Mouse (Mus musculus) heart, embryonic 12.5 days (tissue): Measurements from ENCODE around the gene Llgl2. TPM values are rescaled to one million over a fixed set of nuclear protein-coding genes. Genes with fewer than 3 reads are reported as not detected.
A peak's percentile ranks its signal among the peaks of the same experiment; 100 is the strongest.

Experiments used
- ATAC-seq: fragments of 200-750 bp; cut with Nextera tagmentation; 2 replicates; pipeline ENCODE4 v1.8.0; 2017; ENCODE audit warnings: moderate TSS enrichment, moderate library complexity; ENCODE audit not compliant: insufficient number of reproducible peaks, low FRiP score
- H3K27ac ChIP-seq: fragments of 300-500 bp; sonication (generic); 2 replicates; pipeline ENCODE4 v1.5.1; 2016; ENCODE audit warnings: mild to moderate bottlenecking, moderate library complexity; ENCODE audit not compliant: poor library complexity, severe bottlenecking
- H3K27me3 ChIP-seq: fragments of 300-500 bp; sonication (generic); replicated peaks from 2 replicates; pipeline ENCODE4 v1.6.1; 2016; ENCODE audit warnings: mild to moderate bottlenecking, moderate library complexity
- H3K36me3 ChIP-seq: fragments of 300-500 bp; sonication (generic); 2 replicates; pipeline ENCODE4 v1.6.1; 2016; ENCODE audit warnings: mild to moderate bottlenecking, moderate library complexity
- H3K4me1 ChIP-seq: fragments of 300-500 bp; sonication (generic); replicated peaks from 2 replicates; pipeline ENCODE4 v1.6.1; 2016; ENCODE audit warnings: mild to moderate bottlenecking
- H3K4me2 ChIP-seq: fragments of 300-500 bp; sonication (generic); 2 replicates; pipeline ENCODE4 v1.6.1; 2016; ENCODE audit warnings: mild to moderate bottlenecking, moderate library complexity
- H3K4me3 ChIP-seq: fragments of 300-500 bp; sonication (generic); 2 replicates; pipeline ENCODE4 v1.5.1; 2016; ENCODE audit warnings: mild to moderate bottlenecking
- H3K9ac ChIP-seq: fragments of 300-500 bp; sonication (generic); 2 replicates; pipeline ENCODE4 v1.6.1; 2016; ENCODE audit warnings: mild to moderate bottlenecking, moderate library complexity
- H3K9me3 ChIP-seq: fragments of 300-500 bp; sonication (generic); replicated peaks from 2 replicates; pipeline ENCODE4 v1.6.1; 2016; ENCODE audit warnings: mild to moderate bottlenecking, moderate library complexity
- WGBS: fragments of 180-500 bp; shearing (Covaris S2); methylation state at CpG from one replicate; pipeline ENCODE4 v1.1.7; 2016; 5-methylcytosine and 5-hydroxymethylcytosine counted together
- polyA plus RNA-seq: library from polyadenylated mRNA; unstranded; fragments of >200 nt; fragmentation: Nextera tagmentation; extraction: Ambion mirVana; gene quantifications from 2 replicates; pipeline ENCODE4 v1.2.1, GENCODE M21; 2016

The Llgl2 gene
- polyA plus RNA-seq = 22.5 and 25.8 TPM in 2 replicates

- whole genome bisulfite sequencing = under 1% methylated on average over 87 of the region's 87 CpGs
- Histone ChIP-seq H3K9me3 (no peaks in the 10 kb centered on the region), H3K27me3 (no peaks in the 10 kb centered on the region), H3K4me2 (peak within 1 kb of the TSS; percentile 96), H3K36me3 (peaks cover 35% of the 10 kb centered on the region), H3K9ac (peak within 1 kb of the TSS; percentile 71), H3K4me3 (peak within 1 kb of the TSS; percentile 67), H3K27ac (no peak within 1 kb of the TSS), H3K4me1 (peaks cover 33% of the 10 kb centered on the region)
- ATAC-seq = peak; percentile 95
Measured at GRCm38 (mm10) chr11:115823774-115824740, at the start of gene Llgl2. Gene Llgl2, plus strand, starts transcription at chr11:115824049.

GRCm38 (mm10) chr11:115774653-115775052 lies 49.2 kb upstream of the Llgl2 start:
- Histone ChIP-seq H3K9ac (0 out of 2 replicates have a peak overlapping the region, but pooled peaks have one; percentile 52), H3K27ac (no peak overlapping the region), H3K4me2 (no peak overlapping the region), H3K9me3 (no peaks in the 10 kb centered on the region), H3K27me3 (no peaks in the 10 kb centered on the region), H3K36me3 (peaks cover 13% of the 10 kb centered on the region; the same call in 1 of the 2 replicates), H3K4me1 (peaks cover 62% of the 10 kb centered on the region), H3K4me3 (no peak overlapping the region)
- WGBS = 43% methylated on average over 4 of the region's 4 CpGs
- ATAC-seq = no peak

GRCm38 (mm10) chr11:115775821-115776665 lies 47.8 kb upstream of the Llgl2 start:
- Histone ChIP-seq H3K36me3 (peaks cover 13% of the 10 kb centered on the region; the same call in 1 of the 2 replicates), H3K4me2 (peak overlapping the region; percentile 14; the same call in 1 of the 2 replicates), H3K9me3 (no peaks in the 10 kb centered on the region), H3K27me3 (no peaks in the 10 kb centered on the region), H3K4me1 (peaks cover 64% of the 10 kb centered on the region), H3K4me3 (no peak overlapping the region), H3K9ac (peak overlapping the region; percentile 35), H3K27ac (peak overlapping the region; percentile 77)
- 45% methylated on average over 18 of the region's 18 CpGs for WGBS
- ATAC-seq = no peak

- Histone ChIP-seq H3K27me3 (no peaks in the 10 kb centered on the region), H3K4me2 (no peak overlapping the region), H3K4me3 (no peak overlapping the region), H3K9me3 (no peaks in the 10 kb centered on the region), H3K9ac (0 out of 2 replicates have a peak overlapping the region, but pooled peaks have one; percentile 25), H3K27ac (peak overlapping the region; percentile 77), H3K36me3 (peaks cover 18% of the 10 kb centered on the region; the same call in 1 of the 2 replicates), H3K4me1 (peaks cover 70% of the 10 kb centered on the region)
- WGBS = 68% methylated on average over 9 of the region's 9 CpGs
- no peak for ATAC-seq
Measured at GRCm38 (mm10) chr11:115776954-115777353, 46.9 kb upstream of the Llgl2 start.

- WGBS = 86% methylated on average over 17 of the region's 17 CpGs
- peaks cover 70% of the 10 kb centered on the region for H3K4me1 ChIP-seq
Measured at GRCm38 (mm10) chr11:115777487-115778335, 46.1 kb upstream of the Llgl2 start.

GRCm38 (mm10) chr11:115779038-115779571 lies 44.7 kb upstream of the Llgl2 start:
- Histone ChIP-seq H3K4me1 (peaks cover 77% of the 10 kb centered on the region), H3K27me3 (no peaks in the 10 kb centered on the region)

More at GRCm38 (mm10) chr11:115777487-115778335, 46.1 kb upstream of the Llgl2 start:
- H3K9ac ChIP-seq = peak overlapping the region; percentile 25; the same call in 1 of the 2 replicates
- H3K36me3 ChIP-seq = peaks cover 19% of the 10 kb centered on the region; the same call in 1 of the 2 replicates
- H3K27me3 ChIP-seq = no peaks in the 10 kb centered on the region
- no peak overlapping the region for H3K4me2 ChIP-seq
- peak overlapping the region; percentile 77 for H3K27ac ChIP-seq
- no peaks in the 10 kb centered on the region for H3K9me3 ChIP-seq
- ATAC-seq = no peak
- no peak overlapping the region for H3K4me3 ChIP-seq

GRCm38 (mm10) chr11:115780141-115781070 lies 43.4 kb upstream of the Llgl2 start:
- Histone ChIP-seq H3K4me1 (peaks cover 67% of the 10 kb centered on the region), H3K4me2 (peak overlapping the region; percentile 62), H3K27ac (peak overlapping the region; percentile 97), H3K27me3 (no peaks in the 10 kb centered on the region), H3K9ac (peak overlapping the region; percentile 56), H3K9me3 (no peaks in the 10 kb centered on the region), H3K36me3 (peaks cover 18% of the 10 kb centered on the region; the same call in 1 of the 2 replicates), H3K4me3 (0 out of 2 replicates have a peak overlapping the region, but pooled peaks have one; percentile 4)
- ATAC-seq = no peak
- 23% methylated on average over 20 of the region's 20 CpGs for WGBS

More at GRCm38 (mm10) chr11:115779038-115779571, 44.7 kb upstream of the Llgl2 start:
- Histone ChIP-seq H3K27ac (peak overlapping the region; percentile 97), H3K4me2 (peak overlapping the region; percentile 62), H3K36me3 (peaks cover 17% of the 10 kb centered on the region; the same call in 1 of the 2 replicates), H3K4me3 (peak overlapping the region; percentile 16), H3K9me3 (no peaks in the 10 kb centered on the region), H3K9ac (peak overlapping the region; percentile 56; the same call in 1 of the 2 replicates)
- 3% methylated on average over 9 of the region's 9 CpGs for WGBS
- ATAC-seq = peak; percentile 89

- no peak for ATAC-seq
- no peak overlapping the region for H3K9ac ChIP-seq
- WGBS = 79% methylated on average over 6 of the region's 6 CpGs
- H3K9me3 ChIP-seq = no peaks in the 10 kb centered on the region
- H3K4me1 ChIP-seq = peaks cover 8% of the 10 kb centered on the region
- H3K27me3 ChIP-seq = no peaks in the 10 kb centered on the region
- peaks cover 66% of the 10 kb centered on the region for H3K36me3 ChIP-seq
- no peak overlapping the region for H3K27ac ChIP-seq
- no peak overlapping the region for H3K4me2 ChIP-seq
- H3K4me3 ChIP-seq = no peak overlapping the region
Measured at GRCm38 (mm10) chr11:115786473-115786872, 37.4 kb upstream of the Llgl2 start.

GRCm38 (mm10) chr11:115789787-115790186 lies 34.1 kb upstream of the Llgl2 start:
- no peaks in the 10 kb centered on the region for H3K27me3 ChIP-seq

More at GRCm38 (mm10) chr11:115789787-115790186, 34.1 kb upstream of the Llgl2 start:
- no peak overlapping the region for H3K4me2 ChIP-seq
- 92% methylated on average over 7 of the region's 7 CpGs for WGBS
- H3K27ac ChIP-seq = no peak overlapping the region
- peaks cover 92% of the 10 kb centered on the region for H3K36me3 ChIP-seq
- H3K4me1 ChIP-seq = no peaks in the 10 kb centered on the region
- H3K4me3 ChIP-seq = no peak overlapping the region
- no peak for ATAC-seq
- no peaks in the 10 kb centered on the region for H3K9me3 ChIP-seq
- H3K9ac ChIP-seq = no peak overlapping the region
